Mouse (Mus musculus) embryonic facial prominence, embryonic 11.5 days (tissue): ENCODE measurements at regions not wholly inside any gene's neighbourhood (a gene's known extent, or its start where the extent isn't known, plus 50 kb on each side); places are given as distances from the start of the nearest gene placed in this dataset.

Source experiments
- ATAC-seq: fragments of 200-750 bp; cut with Nextera tagmentation; replicated peaks from 2 replicates; pipeline ENCODE4 v1.8.0; 2017; ENCODE audit warnings: low read depth; ENCODE audit not compliant: insufficient number of reproducible peaks, low FRiP score, low TSS enrichment
- DNase-seq: peaks from one replicate; pipeline ENCODE4 v3.0.0-alpha.2; 2015; ENCODE audit warnings: low spot score
- H3K27ac ChIP-seq: fragments of 300-500 bp; sonication (generic); replicated peaks from 2 replicates; pipeline ENCODE4 v1.5.1; 2014; ENCODE audit warnings: mild to moderate bottlenecking, low read depth, low read length, control low read depth
- H3K27me3 ChIP-seq: fragments of 300-500 bp; sonication (generic); 2 replicates; pipeline ENCODE4 v1.6.1; 2014; ENCODE audit warnings: mild to moderate bottlenecking, low read length, moderate library complexity, mixed read lengths; ENCODE audit not compliant: control insufficient read depth, insufficient read depth
- H3K36me3 ChIP-seq: fragments of 300-500 bp; sonication (generic); replicated peaks from 2 replicates; pipeline ENCODE4 v1.6.1; 2014; ENCODE audit warnings: low read depth, mild to moderate bottlenecking, low read length, moderate library complexity, mixed read lengths; ENCODE audit not compliant: control insufficient read depth, insufficient read depth
- H3K4me1 ChIP-seq: fragments of 300-500 bp; sonication (generic); 2 replicates; pipeline ENCODE4 v1.6.1; 2014; ENCODE audit warnings: low read length, mixed read lengths; ENCODE audit not compliant: control insufficient read depth, insufficient read depth
- H3K4me2 ChIP-seq: fragments of 300-500 bp; sonication (generic); 2 replicates; pipeline ENCODE4 v1.6.1; 2014; ENCODE audit warnings: low read depth, mild to moderate bottlenecking, control low read depth, low read length, moderate library complexity
- H3K4me3 ChIP-seq: fragments of 300-500 bp; sonication (generic); 2 replicates; pipeline ENCODE4 v1.5.1; 2014; ENCODE audit warnings: low read depth, low read length, control low read depth
- H3K9ac ChIP-seq: fragments of 300-500 bp; sonication (generic); replicated peaks from 2 replicates; pipeline ENCODE4 v1.6.1; 2014; ENCODE audit warnings: mild to moderate bottlenecking, control low read depth, low read length
- H3K9me3 ChIP-seq: fragments of 300-500 bp; sonication (generic); replicated peaks from 2 replicates; pipeline ENCODE4 v1.6.1; 2016; ENCODE audit warnings: mild to moderate bottlenecking, low read length, inconsistent platforms, mixed read lengths; ENCODE audit not compliant: control insufficient read depth
- WGBS: fragments of 180-500 bp; shearing (Covaris S2); extraction: QIAGEN DNeasy Blood & Tissue Kit; methylation state at CpG from one replicate; pipeline ENCODE4 v1.1.7; 2014; 5-methylcytosine and 5-hydroxymethylcytosine counted together

- Histone ChIP-seq H3K27ac (no peak overlapping the region), H3K9me3 (no peaks in the 10 kb centered on the region), H3K4me1 (no peaks in the 10 kb centered on the region), H3K9ac (no peak overlapping the region), H3K4me3 (no peak overlapping the region), H3K36me3 (no peaks in the 10 kb centered on the region), H3K27me3 (no peaks in the 10 kb centered on the region), H3K4me2 (no peak overlapping the region)
- no peak for ATAC-seq
- no peak for DNase-seq
- WGBS: 51% methylated on average over 6 of the region's 6 CpGs
Measured at GRCm38 (mm10) chr14:47839493-47840215, 191.4 kb downstream of the Ktn1 start.

GRCm38 (mm10) chr14:47844366-47844765 is 196.1 kb downstream of the Ktn1 start:
- DNase-seq (no peak), ATAC-seq (no peak)
- 75% methylated on average over 1 of the region's 1 CpGs for WGBS
- H3K4me3 ChIP-seq: no peak overlapping the region
- no peaks in the 10 kb centered on the region for H3K4me1 ChIP-seq
- no peaks in the 10 kb centered on the region for H3K36me3 ChIP-seq
- H3K27ac ChIP-seq: no peak overlapping the region
- no peaks in the 10 kb centered on the region for H3K27me3 ChIP-seq
- no peak overlapping the region for H3K9ac ChIP-seq
- no peaks in the 10 kb centered on the region for H3K9me3 ChIP-seq
- H3K4me2 ChIP-seq: no peak overlapping the region

DNA sequence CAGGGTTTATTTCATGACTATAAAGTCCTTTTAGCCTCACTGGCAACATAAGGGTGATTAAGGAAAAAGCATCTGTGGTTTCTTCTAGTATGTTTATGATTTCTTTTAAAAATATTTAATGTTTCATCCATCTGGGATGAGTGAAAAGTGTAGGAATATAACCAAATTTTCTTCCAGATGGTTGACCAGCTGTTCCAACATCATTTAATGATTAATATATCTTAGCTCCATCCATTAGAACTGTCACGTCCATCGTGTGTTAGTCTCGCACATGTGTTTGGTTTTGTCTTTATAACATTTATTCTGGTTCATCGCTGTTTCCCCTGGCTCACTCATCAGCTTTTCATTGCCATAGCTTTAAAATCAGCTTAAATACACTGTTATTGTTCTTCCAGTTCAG is 200.6 kb downstream of the Ktn1 start:
- H3K4me2 ChIP-seq: no peak overlapping the region
- H3K4me1 ChIP-seq: no peaks in the 10 kb centered on the region
- no peaks in the 10 kb centered on the region for H3K9me3 ChIP-seq
- no peaks in the 10 kb centered on the region for H3K36me3 ChIP-seq
- no peak overlapping the region for H3K9ac ChIP-seq
- H3K27ac ChIP-seq: no peak overlapping the region
- ATAC-seq: no peak
- no peak for DNase-seq
- no peak overlapping the region for H3K4me3 ChIP-seq
- H3K27me3 ChIP-seq: no peaks in the 10 kb centered on the region
- WGBS: 90% methylated on average over 4 of the region's 4 CpGs

DNA sequence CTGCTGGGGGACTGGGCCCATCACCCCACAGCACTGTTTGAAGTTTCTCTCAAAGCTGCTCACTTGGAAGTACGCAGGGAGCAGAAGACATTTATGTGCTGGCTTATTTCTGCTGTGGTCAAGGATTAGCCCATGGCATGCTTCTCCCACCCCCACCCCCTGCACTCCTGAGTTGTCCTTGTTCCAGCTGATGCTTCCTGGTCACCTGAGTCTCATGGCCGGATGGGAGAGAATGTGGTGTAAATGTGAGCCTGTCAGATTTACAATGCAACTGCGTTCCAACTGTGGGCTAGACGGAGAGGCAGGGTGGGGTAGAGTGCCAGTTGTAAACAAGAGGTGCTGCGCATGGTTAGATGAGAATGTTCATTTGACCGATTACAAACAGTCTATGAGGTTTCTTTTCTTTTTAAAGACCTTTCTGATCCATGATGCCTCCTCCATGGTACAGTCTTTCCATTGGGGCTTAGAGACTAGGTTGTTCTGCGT is 208.1 kb downstream of the Ktn1 start:
- Histone ChIP-seq H3K27ac (no peak overlapping the region), H3K27me3 (no peaks in the 10 kb centered on the region), H3K4me1 (no peaks in the 10 kb centered on the region)

DNA sequence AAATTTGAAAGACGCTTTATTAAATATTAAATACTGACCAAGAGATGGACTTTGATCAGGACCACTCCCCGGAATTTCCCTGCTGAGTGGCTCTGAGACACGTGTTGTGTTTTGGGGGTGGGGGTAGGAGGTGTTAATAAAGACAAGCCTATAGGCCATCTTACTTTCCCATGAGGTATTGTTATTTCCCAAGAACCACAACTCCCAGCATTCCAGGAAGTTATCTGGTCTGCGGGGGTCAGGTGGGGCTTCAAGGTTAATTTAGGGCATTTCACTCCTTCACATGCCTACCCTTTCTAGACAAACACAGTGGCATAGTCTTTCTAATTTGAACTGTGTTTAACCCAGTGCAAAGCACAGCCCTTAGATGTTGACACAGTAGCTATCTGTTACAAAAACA is 209.0 kb downstream of the Ktn1 start:
- no peak for DNase-seq
- Histone ChIP-seq H3K4me2 (no peak overlapping the region), H3K27ac (no peak overlapping the region), H3K9me3 (no peaks in the 10 kb centered on the region), H3K4me3 (no peak overlapping the region), H3K27me3 (no peaks in the 10 kb centered on the region), H3K36me3 (no peaks in the 10 kb centered on the region), H3K9ac (no peak overlapping the region), H3K4me1 (no peaks in the 10 kb centered on the region)
- 67% methylated on average over 4 of the region's 4 CpGs for WGBS
- no peak for ATAC-seq

More for the DNA sequence above, 208.1 kb downstream of the Ktn1 start:
- Histone ChIP-seq H3K4me2 (no peak overlapping the region), H3K4me3 (no peak overlapping the region), H3K9ac (no peak overlapping the region), H3K36me3 (no peaks in the 10 kb centered on the region), H3K9me3 (no peaks in the 10 kb centered on the region)
- ATAC-seq: no peak
- 56% methylated on average over 7 of the region's 7 CpGs for WGBS
- no peak for DNase-seq

- Histone ChIP-seq H3K4me1 (no peaks in the 10 kb centered on the region), H3K9me3 (no peaks in the 10 kb centered on the region)
- WGBS: 72% methylated on average over 16 of the region's 16 CpGs
Measured at GRCm38 (mm10) chr14:47857731-47858556, 209.7 kb downstream of the Ktn1 start.

DNA sequence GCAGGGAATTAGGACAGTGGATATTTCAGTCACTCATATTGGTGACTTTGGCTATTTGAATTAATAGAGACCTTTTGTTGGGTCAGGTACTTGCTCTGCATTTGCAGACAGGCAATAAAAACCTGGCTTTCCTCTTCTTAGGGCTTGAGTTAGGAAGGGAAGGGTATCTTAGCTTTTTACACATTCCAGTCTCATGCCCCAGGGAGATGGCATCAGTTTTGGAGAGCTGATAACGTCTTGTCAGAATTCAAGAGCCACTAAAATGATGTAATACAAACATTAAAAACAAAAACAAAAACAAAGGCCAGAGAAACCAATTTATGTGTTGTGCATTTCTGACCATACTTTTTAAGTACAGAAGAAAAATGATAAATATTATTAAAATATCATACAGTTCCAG is 214.3 kb downstream of the Ktn1 start:
- no peaks in the 10 kb centered on the region for H3K4me1 ChIP-seq
- 88% methylated on average over 1 of the region's 1 CpGs for WGBS
- H3K27me3 ChIP-seq: no peaks in the 10 kb centered on the region
- H3K9ac ChIP-seq: no peak overlapping the region
- DNase-seq (no peak), ATAC-seq (no peak)
- H3K4me2 ChIP-seq: no peak overlapping the region
- H3K36me3 ChIP-seq: no peaks in the 10 kb centered on the region
- H3K27ac ChIP-seq: no peak overlapping the region
- H3K4me3 ChIP-seq: no peak overlapping the region
- H3K9me3 ChIP-seq: no peaks in the 10 kb centered on the region

More at GRCm38 (mm10) chr14:47857731-47858556, 209.7 kb downstream of the Ktn1 start:
- no peak overlapping the region for H3K9ac ChIP-seq
- H3K4me2 ChIP-seq: no peak overlapping the region
- no peak overlapping the region for H3K27ac ChIP-seq
- H3K36me3 ChIP-seq: no peaks in the 10 kb centered on the region
- no peak overlapping the region for H3K4me3 ChIP-seq
- ATAC-seq: no peak
- DNase-seq: no peak
- H3K27me3 ChIP-seq: no peaks in the 10 kb centered on the region

- ATAC-seq (no peak), DNase-seq (no peak)
- H3K4me2 ChIP-seq: no peak overlapping the region
- H3K27me3 ChIP-seq: no peaks in the 10 kb centered on the region
- 76% methylated on average over 5 of the region's 5 CpGs for WGBS
- H3K36me3 ChIP-seq: no peaks in the 10 kb centered on the region
- H3K4me1 ChIP-seq: no peaks in the 10 kb centered on the region
- no peak overlapping the region for H3K4me3 ChIP-seq
- no peaks in the 10 kb centered on the region for H3K9me3 ChIP-seq
- H3K27ac ChIP-seq: no peak overlapping the region
- H3K9ac ChIP-seq: no peak overlapping the region
Measured at GRCm38 (mm10) chr14:47863067-47863466, 214.8 kb downstream of the Ktn1 start.
